Mouse (Mus musculus) ovary, adult 10 weeks (tissue): ENCODE measurements around the gene Tulp1. TPM values are rescaled to one million over a fixed set of nuclear protein-coding genes. Genes with fewer than 3 reads are reported as not detected.

Source experiments
- polyA plus RNA-seq: library from polyadenylated mRNA; stranded (reverse); fragments of 350-450 nt; fragmentation: Illumina TruSeq; extraction: RNeasy Lipid Tissue Mini Kit (QIAGEN cat#74804); gene quantifications from one replicate; pipeline ENCODE4 v1.2.3, GENCODE M21; 2014

The Tulp1 gene
- polyA plus RNA-seq = not detected

GRCm38 (mm10) chr17:28365122-28365521, at the start of gene Tulp1:
Gene Tulp1 (minus strand): TSS chr17:28365222.

GRCm38 (mm10) chr17:28350466-28351352, 14.3 kb downstream of the Tulp1 start, which contains the start of gene Tead3:
Gene Tead3 (minus strand): TSS chr17:28350817.

GRCm38 (mm10) chr17:28328366-28328928, 36.6 kb downstream of the Tulp1 start, which contains the start of gene Rpl10a:
Gene Rpl10a (plus strand): TSS chr17:28328471.

GRCm38 (mm10) chr17:28313212-28313879, 51.7 kb downstream of the Tulp1 start, which contains the start of gene Fance:
Gene Fance (plus strand): TSS chr17:28313519.

Other genes starting within 250 kb of the Tulp1 start
- gene Scube3, start 223.1 kb downstream of the Tulp1 start, polyA plus RNA-seq = 0.80 TPM
- gene Zfp523, start 188.1 kb downstream of the Tulp1 start, polyA plus RNA-seq = 0.54 TPM
- not detected for gene Def6, start 157.4 kb downstream of the Tulp1 start, polyA plus RNA-seq
- gene Ppard, start 132.5 kb downstream of the Tulp1 start, polyA plus RNA-seq = 0.17 TPM
- gene Fance, start 51.7 kb downstream of the Tulp1 start, polyA plus RNA-seq = not detected
- gene Rpl10a, start 36.8 kb downstream of the Tulp1 start, polyA plus RNA-seq = 174 TPM
- gene Tead3, start 14.4 kb downstream of the Tulp1 start, polyA plus RNA-seq = 0.57 TPM
- gene Fkbp5, start 152.3 kb upstream of the Tulp1 start, polyA plus RNA-seq = 158 TPM
- not detected for gene Armc12, start 165.6 kb upstream of the Tulp1 start, polyA plus RNA-seq
- gene Clpsl2, start 184.2 kb upstream of the Tulp1 start, polyA plus RNA-seq = not detected
- gene Clps, start 195.5 kb upstream of the Tulp1 start, polyA plus RNA-seq = 0.97 TPM
- gene Lhfpl5, start 210.4 kb upstream of the Tulp1 start, polyA plus RNA-seq = not detected